Mouse (Mus musculus) forebrain, embryonic 14.5 days (tissue): ENCODE results near the gene Socs1. TPM values are rescaled to one million over a fixed set of nuclear protein-coding genes. Genes with fewer than 3 reads are reported as not detected.

Source experiments
- ATAC-seq: fragments of 200-750 bp; cut with Nextera tagmentation; 2 replicates; pipeline ENCODE4 v1.8.0; 2017; ENCODE audit warnings: mild to moderate bottlenecking, moderate library complexity
- DNase-seq: peaks from one replicate; pipeline ENCODE4 v3.0.0-alpha.2; 2015; ENCODE audit warnings: low spot score
- H3K27ac ChIP-seq: fragments of 300-500 bp; sonication (generic); 2 replicates; pipeline ENCODE4 v1.5.1; 2014; ENCODE audit warnings: low read depth, mild to moderate bottlenecking, control low read depth, low read length, moderate library complexity
- H3K27me3 ChIP-seq: fragments of 300-500 bp; sonication (generic); replicated peaks from 2 replicates; pipeline ENCODE4 v1.6.1; 2014; ENCODE audit warnings: low read length, control low read depth, mixed read lengths; ENCODE audit not compliant: control insufficient read depth, insufficient read depth
- H3K36me3 ChIP-seq: fragments of 300-500 bp; sonication (generic); 2 replicates; pipeline ENCODE4 v1.6.1; 2014; ENCODE audit warnings: low read length, control low read depth; ENCODE audit not compliant: control insufficient read depth, insufficient read depth
- H3K4me1 ChIP-seq: fragments of 300-500 bp; sonication (generic); 2 replicates; pipeline ENCODE4 v1.6.1; 2014; ENCODE audit warnings: antibody characterized with exemption, low read length, control low read depth; ENCODE audit not compliant: control insufficient read depth, insufficient read depth
- H3K4me2 ChIP-seq: fragments of 300-500 bp; sonication (generic); 2 replicates; pipeline ENCODE4 v1.6.1; 2014; ENCODE audit warnings: mild to moderate bottlenecking, control low read depth, low read length
- H3K4me3 ChIP-seq: fragments of 300-500 bp; sonication (generic); 2 replicates; pipeline ENCODE4 v1.5.1; 2014; ENCODE audit warnings: low read depth, low read length, control low read depth
- H3K9ac ChIP-seq: fragments of 300-500 bp; sonication (generic); 2 replicates; pipeline ENCODE4 v1.6.1; 2014; ENCODE audit warnings: mild to moderate bottlenecking, low read length, control low read depth, moderate library complexity
- H3K9me3 ChIP-seq: fragments of 300-500 bp; sonication (generic); replicated peaks from 2 replicates; pipeline ENCODE4 v1.6.1; 2016; ENCODE audit warnings: low read length, control low read depth, mixed read lengths; ENCODE audit not compliant: control insufficient read depth
- WGBS: fragments of 180-500 bp; shearing (Covaris S2); extraction: QIAGEN DNeasy Blood & Tissue Kit; methylation state at CpG from one replicate; pipeline ENCODE4 v1.1.7; 2014; 5-methylcytosine and 5-hydroxymethylcytosine counted together
- polyA plus RNA-seq: library from polyadenylated mRNA; unstranded; fragments of >200 nt; fragmentation: Nextera tagmentation; extraction: Ambion mirVana; gene quantifications from 2 replicates; pipeline ENCODE4 v1.2.1, GENCODE M21; 2014

Socs1 gene
- polyA plus RNA-seq, 1 experiment from 2014 or later: 1.1 TPM

DNA sequence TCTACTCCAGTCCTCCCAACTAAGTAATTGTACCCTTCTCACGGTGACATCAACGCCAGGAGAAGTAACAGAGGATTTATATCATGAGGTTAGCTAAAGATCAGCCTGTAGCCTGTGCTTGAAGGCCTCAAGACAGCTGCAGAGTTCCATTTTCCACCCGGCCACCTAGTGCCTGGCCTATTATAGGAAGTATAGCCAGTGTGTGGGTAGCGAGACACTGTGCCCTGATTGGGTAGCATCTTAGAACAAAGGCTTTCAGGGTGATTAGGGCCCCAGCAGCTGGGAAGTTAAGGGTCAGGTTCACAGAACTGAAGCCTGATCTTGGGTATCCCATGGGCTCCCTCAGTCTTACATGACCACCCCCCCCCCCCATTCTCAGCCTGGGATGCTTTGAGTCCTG lies 3.5 kb upstream of the Socs1 start:
- H3K27me3 ChIP-seq: 0 out of 2 replicates have a peak, but pooled peaks cover 7% of the 10 kb centered on the region
- H3K4me1 ChIP-seq: 0 out of 2 replicates have a peak, but pooled peaks cover 3% of the 10 kb centered on the region
- no peak overlapping the region for H3K4me3 ChIP-seq

GRCm38 (mm10) chr16:10788271-10788670 lies 2.9 kb upstream of the Socs1 start, which contains the start of gene Tnp2:
Gene Tnp2 (minus strand): TSS chr16:10788660.
- H3K9ac ChIP-seq: no peak within 1 kb of the TSS
- no peak for DNase-seq
- H3K27ac ChIP-seq: no peak within 1 kb of the TSS
- no peak within 1 kb of the TSS for H3K4me3 ChIP-seq
- ATAC-seq: no peak
- H3K4me1 ChIP-seq: 0 out of 2 replicates have a peak, but pooled peaks cover 3% of the 10 kb centered on the region
- no peaks in the 10 kb centered on the region for H3K36me3 ChIP-seq
- 0 out of 2 replicates have a peak, but pooled peaks cover 9% of the 10 kb centered on the region for H3K27me3 ChIP-seq
- WGBS: 57% methylated on average over 16 of the region's 16 CpGs
- no peaks in the 10 kb centered on the region for H3K9me3 ChIP-seq
- no peak within 1 kb of the TSS for H3K4me2 ChIP-seq

More for the DNA sequence above, 3.5 kb upstream of the Socs1 start:
- H3K36me3 ChIP-seq: no peaks in the 10 kb centered on the region
- no peak overlapping the region for H3K4me2 ChIP-seq
- 50% methylated on average over 4 of the region's 4 CpGs for WGBS
- DNase-seq (no peak), ATAC-seq (no peak)
- H3K9me3 ChIP-seq: no peaks in the 10 kb centered on the region
- H3K9ac ChIP-seq: no peak overlapping the region
- no peak overlapping the region for H3K27ac ChIP-seq

GRCm38 (mm10) chr16:10787548-10788058 lies 2.3 kb upstream of the Socs1 start:
- no peak overlapping the region for H3K4me3 ChIP-seq
- H3K9me3 ChIP-seq: no peaks in the 10 kb centered on the region
- 0 out of 2 replicates have a peak, but pooled peaks cover 3% of the 10 kb centered on the region for H3K4me1 ChIP-seq
- no peak for ATAC-seq
- 0 out of 2 replicates have a peak, but pooled peaks cover 9% of the 10 kb centered on the region for H3K27me3 ChIP-seq
- 88% methylated on average over 7 of the region's 7 CpGs for WGBS
- no peak overlapping the region for H3K9ac ChIP-seq
- DNase-seq: no peak
- H3K27ac ChIP-seq: no peak overlapping the region
- H3K4me2 ChIP-seq: no peak overlapping the region
- no peaks in the 10 kb centered on the region for H3K36me3 ChIP-seq

DNA sequence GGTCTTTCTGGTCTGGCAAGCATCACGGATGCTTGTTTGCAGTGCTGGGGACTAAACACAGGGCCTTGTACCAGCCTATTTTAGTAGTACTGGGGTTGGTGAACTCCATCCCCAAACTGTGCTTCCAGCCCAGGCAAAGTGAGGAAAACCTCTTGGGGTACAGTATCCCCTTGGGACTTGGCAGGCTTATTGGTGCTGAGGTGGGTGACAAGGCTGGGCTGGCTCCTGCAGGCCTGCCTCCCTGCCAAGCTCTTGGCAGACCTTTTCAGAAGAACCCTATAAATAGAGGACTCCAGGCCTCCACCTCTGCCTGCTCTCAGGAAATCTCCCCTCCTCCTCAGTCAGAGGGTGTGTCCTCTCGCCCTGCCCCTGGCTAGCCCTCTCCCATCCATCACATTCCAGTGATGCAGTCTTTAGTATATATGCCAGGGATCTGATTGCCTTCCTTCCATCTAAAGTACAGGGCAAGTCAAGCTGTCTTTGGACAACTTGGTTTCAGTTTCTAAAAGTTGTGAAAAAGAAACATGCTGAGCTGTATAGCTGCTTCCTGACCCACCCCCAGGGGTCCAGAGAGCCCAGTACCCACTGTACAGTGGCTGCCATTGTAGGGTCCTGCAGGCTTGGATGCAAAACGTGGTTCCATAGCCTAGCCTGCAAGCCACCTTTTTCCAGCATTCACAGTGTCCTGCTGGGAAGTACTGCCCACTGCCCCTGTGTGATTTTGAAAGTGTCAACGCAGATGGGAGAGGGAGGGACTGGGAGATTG lies 1.6 kb upstream of the Socs1 start:
- Histone ChIP-seq H3K4me1 (0 out of 2 replicates have a peak, but pooled peaks cover 3% of the 10 kb centered on the region), H3K9ac (no peak overlapping the region), H3K36me3 (no peaks in the 10 kb centered on the region), H3K27ac (no peak overlapping the region), H3K27me3 (0 out of 2 replicates have a peak, but pooled peaks cover 9% of the 10 kb centered on the region), H3K9me3 (no peaks in the 10 kb centered on the region), H3K4me3 (no peak overlapping the region), H3K4me2 (0 out of 2 replicates have a peak overlapping the region, but pooled peaks have one; percentile 97)
- ATAC-seq (no peak), DNase-seq (no peak)
- WGBS: 64% methylated on average over 4 of the region's 4 CpGs

- no peaks in the 10 kb centered on the region for H3K9me3 ChIP-seq
- ATAC-seq: peak; percentile 51
- WGBS: 3% methylated on average over 9 of the region's 9 CpGs
- peak overlapping the region; percentile 67 for H3K9ac ChIP-seq
- peak overlapping the region; percentile 97 for H3K4me2 ChIP-seq
- 0 out of 2 replicates have a peak, but pooled peaks cover 9% of the 10 kb centered on the region for H3K27me3 ChIP-seq
- peak overlapping the region; percentile 50 for H3K4me3 ChIP-seq
- peak overlapping the region; percentile 70; the same call in 1 of the 2 replicates for H3K27ac ChIP-seq
- H3K36me3 ChIP-seq: no peaks in the 10 kb centered on the region
- H3K4me1 ChIP-seq: 0 out of 2 replicates have a peak, but pooled peaks cover 3% of the 10 kb centered on the region
- DNase-seq: peak; percentile 95
These were observed 952 bp upstream of the Socs1 start for GRCm38 (mm10) chr16:10786288-10786687.

- Histone ChIP-seq H3K4me3 (peak overlapping the region; percentile 50), H3K9me3 (no peaks in the 10 kb centered on the region), H3K27me3 (0 out of 2 replicates have a peak, but pooled peaks cover 9% of the 10 kb centered on the region), H3K9ac (peak overlapping the region; percentile 67), H3K27ac (peak overlapping the region; percentile 70), H3K36me3 (no peaks in the 10 kb centered on the region), H3K4me2 (peak overlapping the region; percentile 97), H3K4me1 (0 out of 2 replicates have a peak, but pooled peaks cover 3% of the 10 kb centered on the region)
- WGBS: 1% methylated on average over 51 of the region's 55 CpGs
- DNase-seq: peak; percentile 85
- ATAC-seq: peak; percentile 76
These were observed 454 bp downstream of the Socs1 start for GRCm38 (mm10) chr16:10784793-10785370.

DNA sequence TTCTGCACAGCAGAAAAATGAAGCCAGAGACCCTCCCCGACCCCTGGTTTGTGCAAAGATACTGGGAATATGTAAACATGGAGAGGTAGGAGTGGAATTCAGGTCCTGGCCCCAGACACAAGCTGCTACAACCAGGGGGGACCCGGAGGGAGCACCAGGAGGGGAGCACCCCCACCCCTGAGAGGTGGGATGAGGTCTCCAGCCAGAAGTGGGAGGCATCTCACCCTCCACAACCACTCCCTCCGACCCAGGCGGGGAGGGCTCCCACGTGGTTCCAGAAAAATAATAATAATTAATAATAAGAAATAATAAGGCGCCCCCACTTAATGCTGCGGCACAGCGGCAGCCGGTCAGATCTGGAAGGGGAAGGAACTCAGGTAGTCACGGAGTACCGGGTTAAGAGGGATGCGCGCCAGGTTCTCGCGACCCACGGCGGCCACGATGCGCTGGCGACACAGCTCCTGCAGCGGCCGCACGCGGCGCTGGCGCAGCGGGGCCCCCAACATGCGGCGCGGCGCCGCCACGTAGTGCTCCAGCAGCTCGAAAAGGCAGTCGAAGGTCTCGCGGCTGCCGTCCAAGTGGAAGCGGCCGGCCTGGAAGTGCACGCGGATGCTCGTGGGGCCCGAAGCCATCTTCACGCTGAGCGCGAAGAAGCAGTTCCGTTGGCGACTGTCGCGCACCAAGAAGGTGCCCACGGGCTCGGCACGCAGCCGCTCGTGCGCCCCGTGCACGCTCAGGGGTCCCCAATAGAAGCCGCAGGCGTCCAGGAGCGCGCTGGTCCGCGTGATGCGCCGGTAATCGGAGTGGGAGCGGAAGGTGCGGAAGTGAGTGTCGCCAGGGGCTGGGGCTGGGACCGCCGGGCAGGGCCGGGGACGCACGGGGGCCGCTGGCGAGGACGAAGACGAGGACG lies 1.2 kb downstream of the Socs1 start:
- Histone ChIP-seq H3K27me3 (0 out of 2 replicates have a peak, but pooled peaks cover 9% of the 10 kb centered on the region), H3K4me2 (peak overlapping the region; percentile 97), H3K4me3 (peak overlapping the region; percentile 50), H3K9me3 (no peaks in the 10 kb centered on the region), H3K9ac (peak overlapping the region; percentile 67), H3K27ac (no peak overlapping the region), H3K36me3 (no peaks in the 10 kb centered on the region), H3K4me1 (0 out of 2 replicates have a peak, but pooled peaks cover 3% of the 10 kb centered on the region)
- ATAC-seq (peak; percentile 12), DNase-seq (peak; percentile 36)
- 4% methylated on average over 81 of the region's 81 CpGs for WGBS

GRCm38 (mm10) chr16:10783451-10783850 lies 1.9 kb downstream of the Socs1 start:
- Histone ChIP-seq H3K4me2 (no peak overlapping the region), H3K27ac (no peak overlapping the region), H3K9ac (no peak overlapping the region), H3K9me3 (no peaks in the 10 kb centered on the region), H3K27me3 (0 out of 2 replicates have a peak, but pooled peaks cover 9% of the 10 kb centered on the region), H3K36me3 (no peaks in the 10 kb centered on the region), H3K4me1 (0 out of 2 replicates have a peak, but pooled peaks cover 3% of the 10 kb centered on the region), H3K4me3 (no peak overlapping the region)
- WGBS: 71% methylated on average over 8 of the region's 8 CpGs
- DNase-seq: no peak
- ATAC-seq: no peak
